Mouse (Mus musculus): ENCODE results near the gene Fam161a.

Fam161a gene

GRCm38 (mm10) chr11:23007481-23008180 is at the start of gene Fam161a:
Gene Fam161a, plus strand, starts transcription at chr11:23007531.
- DNase-seq: peak; percentile 79

GRCm38 (mm10) chr11:22957791-22958374 is 49.4 kb upstream of the Fam161a start:
- DNase-seq: no peak

GRCm38 (mm10) chr11:22962101-22962500 is 45.2 kb upstream of the Fam161a start:
- DNase-seq: no peak

GRCm38 (mm10) chr11:22964401-22964800 is 42.9 kb upstream of the Fam161a start:
- no peak for DNase-seq

- peak; percentile 29 for DNase-seq
Measured at GRCm38 (mm10) chr11:22965503-22965902, 41.8 kb upstream of the Fam161a start.

- no peak for DNase-seq
Measured at GRCm38 (mm10) chr11:22969486-22969885, 37.8 kb upstream of the Fam161a start.

- no peak for DNase-seq
Measured at GRCm38 (mm10) chr11:22970546-22970945, 36.8 kb upstream of the Fam161a start.

- peak; percentile 76 for DNase-seq
Measured at GRCm38 (mm10) chr11:22971835-22972709, 35.3 kb upstream of the Fam161a start, which contains the start of gene Zrsr1. Gene Zrsr1, plus strand, starts transcription at chr11:22972005.

GRCm38 (mm10) chr11:22972746-22973526 is 34.4 kb upstream of the Fam161a start:
- DNase-seq: peak; percentile 88

- no peak for DNase-seq
Measured at GRCm38 (mm10) chr11:22973599-22973998, 33.7 kb upstream of the Fam161a start.

- no peak for DNase-seq
Measured at GRCm38 (mm10) chr11:22978215-22978614, 29.1 kb upstream of the Fam161a start.

- no peak for DNase-seq
Measured at GRCm38 (mm10) chr11:22978711-22979110, 28.6 kb upstream of the Fam161a start.

GRCm38 (mm10) chr11:22979221-22979620 is 28.1 kb upstream of the Fam161a start:
- no peak for DNase-seq

GRCm38 (mm10) chr11:22981041-22981440 is 26.3 kb upstream of the Fam161a start:
- DNase-seq: no peak

GRCm38 (mm10) chr11:22981543-22981950 is 25.8 kb upstream of the Fam161a start:
- DNase-seq: peak; percentile 38

- peak; percentile 99 for DNase-seq
Measured at GRCm38 (mm10) chr11:22981984-22982757, 25.2 kb upstream of the Fam161a start, which contains the start of the genes Gm28048 and Commd1. Gene Gm28048, minus strand, starts transcription at chr11:22982090. Gene Commd1, minus strand, starts transcription at chr11:22982382.

- DNase-seq: no peak
Measured at GRCm38 (mm10) chr11:22982846-22983245, 24.5 kb upstream of the Fam161a start.

- no peak for DNase-seq
Measured at GRCm38 (mm10) chr11:22985510-22985909, 21.8 kb upstream of the Fam161a start.

- peak; percentile 45 for DNase-seq
Measured at GRCm38 (mm10) chr11:22987357-22987756, 20.0 kb upstream of the Fam161a start.

- no peak for DNase-seq
Measured at GRCm38 (mm10) chr11:22989786-22990185, 17.5 kb upstream of the Fam161a start.

GRCm38 (mm10) chr11:22990393-22991126 is 16.8 kb upstream of the Fam161a start, which contains the start of gene Cct4:
Gene Cct4, plus strand, starts transcription at chr11:22990519.
- peak; percentile 97 for DNase-seq
